Mouse (Mus musculus) C2C12 (cell line): ENCODE measurements at regions not wholly inside any gene's neighbourhood (a gene's known extent, or its start where the extent isn't known, plus 50 kb on each side); places are given as distances from the start of the nearest gene placed in this dataset.
"Not testable (repeated sequence)": the region's sequence is repeated elsewhere in the genome, so short reads cannot be mapped to it uniquely, and the experiment has no call there.

Experiments used
- H3K27me3 ChIP-seq: one replicate; pipeline ENCODE4 v1.6.1; 2011; ENCODE audit not compliant: control insufficient read depth, insufficient read depth, insufficient read length
- H3K36me3 ChIP-seq: one replicate; pipeline ENCODE4 v1.6.1; 2011; ENCODE audit not compliant: control insufficient read depth, insufficient read depth
- H3K4me3 ChIP-seq: one replicate; pipeline ENCODE4 v1.5.1; 2011; ENCODE audit warnings: mild to moderate bottlenecking, control low read depth; ENCODE audit not compliant: poor library complexity, insufficient read depth, severe bottlenecking
- H3K79me2 ChIP-seq: one replicate; pipeline ENCODE4 v1.6.1; 2011; ENCODE audit not compliant: control insufficient read depth, insufficient read depth
- H3K79me3 ChIP-seq: one replicate; pipeline ENCODE4 v1.6.1; 2011; ENCODE audit warnings: low read depth, control low read depth
- H3ac ChIP-seq: one replicate; pipeline ENCODE3; 2011; ENCODE audit warnings: low read depth; ENCODE audit not compliant: control insufficient read depth, insufficient read length
- CEBPB ChIP-seq: IDR thresholded peaks from one replicate; pipeline ENCODE4 v1.6.1; 2011; ENCODE audit warnings: low read depth, mild to moderate bottlenecking, control low read depth, moderate library complexity
- CTCF ChIP-seq: IDR thresholded peaks from one replicate; pipeline ENCODE4 v1.5.1; 2011; ENCODE audit not compliant: control insufficient read depth, insufficient read depth, insufficient read length
- FOSL1 ChIP-seq: IDR thresholded peaks from one replicate; pipeline ENCODE4 v1.8.0; 2011; ENCODE audit warnings: mild to moderate bottlenecking, low read length; ENCODE audit not compliant: poor library complexity, insufficient read depth, severe bottlenecking
- MAX ChIP-seq: IDR thresholded peaks from one replicate; pipeline ENCODE4 v1.6.1; 2011; ENCODE audit warnings: mild to moderate bottlenecking, control low read depth
- MYOD1 ChIP-seq: IDR thresholded peaks from one replicate; pipeline ENCODE4 v1.6.1; 2011; ENCODE audit warnings: low read depth; ENCODE audit not compliant: control insufficient read depth, insufficient read length
- MYOG ChIP-seq: IDR thresholded peaks from one replicate; pipeline ENCODE4 v1.6.1; 2011; ENCODE audit not compliant: control insufficient read depth, insufficient read length; ENCODE audit errors: extremely low read depth
- USF1 ChIP-seq: IDR thresholded peaks from one replicate; pipeline ENCODE4 v1.6.1; 2011; ENCODE audit warnings: low read depth, mild to moderate bottlenecking, control low read depth, moderate library complexity

DNA sequence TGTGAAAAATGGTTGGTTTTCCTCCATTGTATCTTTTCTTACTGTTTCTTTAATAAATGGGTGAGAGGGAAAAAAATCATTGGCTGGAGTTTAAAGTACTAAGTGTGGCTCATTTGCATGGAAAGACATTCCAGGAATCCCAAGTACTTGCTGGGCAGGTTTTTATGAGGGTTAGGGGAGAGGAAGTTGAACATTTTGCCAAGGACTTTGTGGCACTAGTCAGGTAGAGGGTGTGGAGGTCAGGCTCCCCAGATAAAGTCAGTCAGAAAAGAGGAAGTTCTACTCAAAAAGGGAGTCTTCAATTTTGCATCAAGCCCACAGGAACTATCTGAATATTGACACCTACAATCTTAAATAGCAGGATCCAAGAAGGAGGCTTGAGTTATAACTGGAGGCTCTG is 346.5 kb upstream of the Dab2 start:
- no peaks in the 10 kb centered on the region for H3K27me3 ChIP-seq
- H3K4me3 ChIP-seq, result no peak overlapping the region
- no peaks in the 10 kb centered on the region for H3K36me3 ChIP-seq
- H3K79me3 ChIP-seq, result no peaks in the 10 kb centered on the region
- no peak overlapping the region for H3ac ChIP-seq
- TF ChIP-seq USF1 (no peak), MYOG (no peak), CEBPB (no peak), CTCF (no peak), MAX (no peak), FOSL1 (no peak), MYOD1 (no peak)
- H3K79me2 ChIP-seq, result no peaks in the 10 kb centered on the region

- Histone ChIP-seq H3K27me3 (no peaks in the 10 kb centered on the region), H3K4me3 (no peak overlapping the region), H3ac (no peak overlapping the region), H3K79me3 (no peaks in the 10 kb centered on the region), H3K79me2 (no peaks in the 10 kb centered on the region), H3K36me3 (no peaks in the 10 kb centered on the region)
- TF ChIP-seq MYOD1, result no peak
- no peak for TF ChIP-seq USF1
- no peak for TF ChIP-seq MAX
- no peak for TF ChIP-seq CEBPB
- no peak for TF ChIP-seq MYOG
- no peak for TF ChIP-seq CTCF
- no peak for TF ChIP-seq FOSL1
Observed at GRCm38 (mm10) chr15:5991351-5992065, 308.1 kb upstream of the Dab2 start.

DNA sequence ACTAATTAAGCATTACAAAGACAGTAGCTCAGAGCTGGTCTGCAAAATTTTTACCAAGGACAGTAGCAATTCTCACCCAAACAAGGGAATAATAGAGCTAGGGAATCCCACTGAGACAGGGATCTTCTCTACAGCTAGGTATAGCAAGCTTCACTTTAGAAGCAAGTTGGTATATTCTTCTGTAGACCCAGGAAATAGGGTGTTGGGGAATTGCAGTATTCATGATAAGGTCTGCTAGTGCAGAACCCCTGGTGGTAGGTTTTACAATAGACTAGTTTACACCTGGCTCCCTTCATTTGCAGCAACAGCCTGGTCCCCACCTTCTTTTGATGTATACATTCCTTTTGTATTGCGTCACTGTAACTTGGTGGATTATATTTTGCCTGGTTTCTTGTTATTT is 307.4 kb upstream of the Dab2 start:
- not testable (repeated sequence) for H3K79me3 ChIP-seq, H3K27me3 ChIP-seq, H3K4me3 ChIP-seq, H3K79me2 ChIP-seq, H3ac ChIP-seq, H3K36me3 ChIP-seq

- H3ac ChIP-seq, result no peak overlapping the region
- TF ChIP-seq USF1 (no peak), MYOD1 (no peak), CTCF (no peak), MAX (no peak), FOSL1 (no peak), MYOG (no peak), CEBPB (no peak)
- no peak overlapping the region for H3K4me3 ChIP-seq
- H3K36me3 ChIP-seq, result no peaks in the 10 kb centered on the region
- no peaks in the 10 kb centered on the region for H3K79me3 ChIP-seq
- no peaks in the 10 kb centered on the region for H3K27me3 ChIP-seq
- H3K79me2 ChIP-seq, result no peaks in the 10 kb centered on the region
Observed at GRCm38 (mm10) chr15:6000816-6001215, 298.8 kb upstream of the Dab2 start.

- H3K79me2 ChIP-seq, result no peaks in the 10 kb centered on the region
- H3K36me3 ChIP-seq, result no peaks in the 10 kb centered on the region
- no peak overlapping the region for H3ac ChIP-seq
- H3K4me3 ChIP-seq, result no peak overlapping the region
- no peaks in the 10 kb centered on the region for H3K79me3 ChIP-seq
- H3K27me3 ChIP-seq, result no peaks in the 10 kb centered on the region
- no peak for TF ChIP-seq CEBPB
- TF ChIP-seq FOSL1, result no peak
- TF ChIP-seq CTCF, result no peak
- no peak for TF ChIP-seq MYOD1
- TF ChIP-seq MAX, result no peak
Observed at GRCm38 (mm10) chr15:6001394-6001793, 298.2 kb upstream of the Dab2 start.

DNA sequence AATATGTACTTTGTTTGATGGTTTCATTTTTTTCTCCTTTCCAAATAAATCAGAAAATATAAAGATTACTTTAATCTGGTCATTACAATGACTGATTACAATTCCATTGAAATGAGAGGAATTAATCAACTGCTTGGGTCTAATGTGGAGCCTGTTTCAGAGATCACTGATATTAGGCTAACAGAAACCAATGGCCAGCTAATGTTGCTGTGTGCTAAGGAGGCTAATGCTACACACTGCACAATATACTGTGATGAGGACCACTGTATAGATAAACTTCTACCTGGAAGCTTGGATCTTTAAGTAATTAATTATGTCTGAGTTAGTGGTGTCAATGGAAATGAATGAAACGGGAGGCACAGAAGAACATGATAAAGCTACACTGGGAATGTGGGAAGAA is 284.6 kb upstream of the Dab2 start:
- H3K79me2 ChIP-seq, result no peaks in the 10 kb centered on the region
- H3K36me3 ChIP-seq, result no peaks in the 10 kb centered on the region
- no peaks in the 10 kb centered on the region for H3K79me3 ChIP-seq
- H3K27me3 ChIP-seq, result no peaks in the 10 kb centered on the region
- no peak overlapping the region for H3K4me3 ChIP-seq
- no peak overlapping the region for H3ac ChIP-seq
- TF ChIP-seq CTCF (no peak), MYOG (no peak), CEBPB (no peak), MYOD1 (no peak), USF1 (no peak), FOSL1 (no peak), MAX (no peak)

DNA sequence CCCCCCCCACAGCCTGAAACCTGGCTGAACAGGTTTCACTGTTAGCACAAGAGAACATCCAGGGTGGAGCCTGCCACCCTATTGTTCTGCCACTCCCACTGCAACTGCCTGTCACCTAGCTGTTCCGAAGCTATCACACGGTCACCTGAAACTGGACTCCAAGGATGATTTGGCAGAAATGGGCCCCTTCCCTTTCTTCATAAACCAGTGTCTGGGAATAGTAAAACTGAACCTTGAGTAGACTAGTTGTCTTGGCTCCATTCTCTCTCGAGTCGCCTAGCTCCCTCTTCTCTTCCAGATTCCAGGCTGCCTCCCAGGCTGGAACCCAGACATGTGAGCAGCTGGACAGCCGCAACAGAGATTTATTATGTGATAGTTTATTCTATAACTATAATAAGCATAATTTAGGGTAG is 282.9 kb upstream of the Dab2 start:
- H3K79me3 ChIP-seq, result no peaks in the 10 kb centered on the region
- no peak for TF ChIP-seq USF1
- no peak for TF ChIP-seq FOSL1
- no peak for TF ChIP-seq CEBPB
- no peak for TF ChIP-seq MYOG
- no peak for TF ChIP-seq MYOD1
- no peak overlapping the region for H3K4me3 ChIP-seq

More for the DNA sequence above, 282.9 kb upstream of the Dab2 start:
- H3K27me3 ChIP-seq, result no peaks in the 10 kb centered on the region
- H3K79me2 ChIP-seq, result no peaks in the 10 kb centered on the region
- H3K36me3 ChIP-seq, result no peaks in the 10 kb centered on the region
- H3ac ChIP-seq, result no peak overlapping the region
